ENCODE assay signal across 9 mouse cellular contexts in genomic region chr14:52123918-52124317, GRCm38 (mm10). TPM values are rescaled to one million over a fixed set of nuclear protein-coding genes. Genes with fewer than 3 reads are reported as not detected.
DNase-seq lines count a peak whose midpoint lies in the region; ATAC-seq lines count a peak whose summit lies in the region.
"Had no signal": no experiment of that assay in that cellular context is flagged by ENCODE, and none has a peak within 500 bp of the region (broad histone marks: within the 10 kb centered on the region; RNA-seq: fewer than 3 reads in every experiment).

No protein-coding gene starts in this region.

- H3K27me3 ChIP-seq in forebrain, embryonic 11.5 days (ENCODE audit: control insufficient read depth, insufficient read depth, low read length): no peaks in the 10 kb centered on the region
- H3K27me3 ChIP-seq in forebrain, embryonic 15.5 days: no peaks in the 10 kb centered on the region

- no peak overlapping the region for H3K4me2 ChIP-seq in forebrain, embryonic 11.5 days (ENCODE audit: low read depth, low read length, severe bottlenecking)
- no peak overlapping the region for H3K4me2 ChIP-seq in forebrain, embryonic 15.5 days (replicated peaks)

- peak; percentile 82 for DNase-seq in forebrain, embryonic 11.5 days (ENCODE audit: low spot score)
- peak; percentile 74 for DNase-seq in ZHBTc4 (ENCODE audit: low read depth, low spot score)
- peak; percentile 57 to 71 for DNase-seq in layer of hippocampus, postnatal 14 days (ENCODE audit: low spot score in 2 of 2)
- DNase-seq in spleen, postnatal 4 days (ENCODE audit: low spot score in 2 of 2): peak; percentile 67 to 88

- peaks cover under 1% of the 10 kb centered on the region for H3K4me1 ChIP-seq in forebrain, embryonic 11.5 days (replicated peaks; ENCODE audit: control insufficient read depth, insufficient read depth, low read length)
- H3K4me1 ChIP-seq in forebrain, embryonic 15.5 days: peaks cover 1% of the 10 kb centered on the region

- 21% methylated on average over 4 of the region's 4 CpGs for WGBS in forebrain, embryonic 11.5 days
- 12% methylated on average over 4 of the region's 4 CpGs for WGBS in forebrain, embryonic 15.5 days

- H3K4me3 ChIP-seq in forebrain, embryonic 11.5 days (ENCODE audit: low read depth, low read length): no peak overlapping the region
- no peak overlapping the region for H3K4me3 ChIP-seq in forebrain, embryonic 15.5 days

- H3K36me3 ChIP-seq in forebrain, embryonic 11.5 days (ENCODE audit: control insufficient read depth, insufficient read depth, low read length): no peaks in the 10 kb centered on the region
- H3K36me3 ChIP-seq in forebrain, embryonic 15.5 days: no peaks in the 10 kb centered on the region

- ATAC-seq in forebrain, embryonic 11.5 days (replicated peaks; ENCODE audit: low FRiP score): 0 out of 2 replicates have a peak, but pooled peaks have one; percentile 17
- no peak for ATAC-seq in forebrain, embryonic 15.5 days (replicated peaks)
- peak; percentile 73 for ATAC-seq in common myeloid progenitor, adult 5-6 weeks (replicated peaks; ENCODE audit: low read depth, poor library complexity, severe bottlenecking)
- ATAC-seq in granulocyte monocyte progenitor cell, adult 5-6 weeks (replicated peaks; ENCODE audit: poor library complexity, severe bottlenecking): peak; percentile 51
- peak; percentile 79 for ATAC-seq in megakaryocyte progenitor cell, adult 5-6 weeks (replicated peaks; ENCODE audit: poor library complexity)

- no peak overlapping the region for H3K9ac ChIP-seq in forebrain, embryonic 11.5 days (ENCODE audit: low read length)
- H3K9ac ChIP-seq in forebrain, embryonic 15.5 days (replicated peaks): no peak overlapping the region

- H3K27ac ChIP-seq in forebrain, embryonic 11.5 days (ENCODE audit: low read depth, low read length): no peak overlapping the region
- H3K27ac ChIP-seq in forebrain, embryonic 15.5 days (replicated peaks): no peak overlapping the region
- H3K27ac ChIP-seq: macrophage had no signal

- no peaks in the 10 kb centered on the region for H3K9me3 ChIP-seq in forebrain, embryonic 11.5 days (ENCODE audit: control insufficient read depth, low read length)
- H3K9me3 ChIP-seq in forebrain, embryonic 15.5 days: no peaks in the 10 kb centered on the region

RNA-seq across cellular contexts. Expression of gene Rpgrip1, which starts 13.4 kb away (rescaled TPM):
- 108 and 109 TPM in 2 replicates for polyA plus RNA-seq in forebrain, embryonic 11.5 days (2014; fragmentation: Nextera tagmentation; extraction: Ambion mirVana)
- 61.9 and 71.1 TPM in 2 replicates for polyA plus RNA-seq in forebrain, embryonic 15.5 days (2015; fragmentation: Nextera tagmentation; extraction: Ambion mirVana)
- total RNA-seq in common myeloid progenitor, adult 5-6 weeks (2017): 17.0 and 17.2 TPM in 2 replicates
- total RNA-seq in granulocyte monocyte progenitor cell, adult 5-6 weeks (2014; fragmentation: Nextera tagmentation): 7.4 and 10.8 TPM in 2 replicates
- total RNA-seq in granulocyte monocyte progenitor cell, adult 5-6 weeks (2017): 4.5 and 4.8 TPM in 2 replicates
- total RNA-seq in layer of hippocampus, postnatal 14 days (2021): 1 to 10 TPM; 2.4 TPM
- 5.2 and 7.9 TPM in 2 replicates for total RNA-seq in megakaryocyte progenitor cell, adult 5-6 weeks (2015)
- 3.3 and 7.1 TPM in 2 replicates for total RNA-seq in megakaryocyte progenitor cell, adult 5-6 weeks (2017)

RNA-seq across cellular contexts. Expression of gene Hnrnpc, which starts 20.1 kb away (rescaled TPM):
- 937 and 1,003 TPM in 2 replicates for polyA plus RNA-seq in forebrain, embryonic 11.5 days (2014; fragmentation: Nextera tagmentation; extraction: Ambion mirVana)
- polyA plus RNA-seq in forebrain, embryonic 15.5 days (2015; fragmentation: Nextera tagmentation; extraction: Ambion mirVana): 710 and 729 TPM in 2 replicates
- 700 and 803 TPM in 2 replicates for total RNA-seq in common myeloid progenitor, adult 5-6 weeks (2017)
- 362 and 404 TPM in 2 replicates for total RNA-seq in granulocyte monocyte progenitor cell, adult 5-6 weeks (2014; fragmentation: Nextera tagmentation)
- 637 and 667 TPM in 2 replicates for total RNA-seq in granulocyte monocyte progenitor cell, adult 5-6 weeks (2017)
- total RNA-seq in layer of hippocampus, postnatal 14 days (2021): 100 to 1,000 TPM; 213 to 245 TPM
- total RNA-seq in megakaryocyte progenitor cell, adult 5-6 weeks (2015): 353 and 414 TPM in 2 replicates
- total RNA-seq in megakaryocyte progenitor cell, adult 5-6 weeks (2017): 560 and 665 TPM in 2 replicates
